Mouse (Mus musculus): ENCODE measurements around the gene Astl. TPM values are rescaled to one million over a fixed set of nuclear protein-coding genes. Genes with fewer than 3 reads are reported as not detected.
A peak's percentile ranks its signal among the peaks of the same experiment; 100 is the strongest.

Gene Astl
- total and polyA plus RNA-seq, 3 experiments = not detected

GRCm38 (mm10) chr2:127328090-127328851 lies 10.2 kb upstream of the Astl start (continued):
- TF ChIP-seq UBTF (IDR thresholded peaks at IDR 0.05; ENCODE audit: borderline replicate concordance, insufficient read depth, low read depth, low read length) (no peak), ZNF384 (IDR thresholded peaks at IDR 0.05; ENCODE audit: low read depth, low read length) (no peak), CHD2 (IDR thresholded peaks at IDR 0.05; ENCODE audit: low read length) (no peak), MYC (IDR thresholded peaks at IDR 0.05; ENCODE audit: low read depth, low read length) (no peak), SIN3A (IDR thresholded peaks at IDR 0.05; ENCODE audit: low read length) (no peak; the same call in 1 of the 2 replicates), ZKSCAN1 (IDR thresholded peaks at IDR 0.05; ENCODE audit: low read depth, low read length) (no peak), MYB (IDR thresholded peaks at IDR 0.05; ENCODE audit: low read depth, low read length) (no peak), POLR2AphosphoS5 (IDR thresholded peaks at IDR 0.05; ENCODE audit: borderline replicate concordance, low read depth, low read length) (no peak), USF2 (IDR thresholded peaks at IDR 0.05; ENCODE audit: borderline replicate concordance in 1 of 2, insufficient read depth in 1 of 2, low read depth in 1 of 2, low read length in 2 of 2) (no peak), NELFE (IDR thresholded peaks at IDR 0.05; ENCODE audit: low read depth, low read length) (no peak), NRF1 (IDR thresholded peaks at IDR 0.05; ENCODE audit: insufficient read depth, low read depth, low read length, poor library complexity, severe bottlenecking) (no peak), BHLHE40 (IDR thresholded peaks at IDR 0.05; ENCODE audit: borderline replicate concordance, low read depth, low read length) (no peak), CHD1 (IDR thresholded peaks at IDR 0.05; ENCODE audit: low read depth, low read length) (no peak), TCF12 (IDR thresholded peaks at IDR 0.05; ENCODE audit: low read depth, low read length) (peak; percentile 94), EP300 (IDR thresholded peaks at IDR 0.05; ENCODE audit: low read depth in 1 of 2, low read length in 2 of 2) (peak; percentile 68 to 86)

GRCm38 (mm10) chr2:127332807-127333570 lies 5.5 kb upstream of the Astl start:
- no peak overlapping the region for H3K4me3 ChIP-seq (ENCODE audit: control insufficient read depth in 1 of 2, insufficient read depth in 1 of 2, low read depth in 2 of 2, low read length in 2 of 2)
- TF ChIP-seq ZC3H11A (IDR thresholded peaks at IDR 0.05; ENCODE audit: low read depth, low read length) = no peak
- TF ChIP-seq EP300 (IDR thresholded peaks at IDR 0.05; ENCODE audit: low read depth in 1 of 2, low read length in 2 of 2) = no peak
- TF ChIP-seq NRF1 (IDR thresholded peaks at IDR 0.05; ENCODE audit: insufficient read depth, low read depth, low read length, poor library complexity, severe bottlenecking) = no peak
- TF ChIP-seq RAD21 (IDR thresholded peaks at IDR 0.05; ENCODE audit: low read depth, low read length) = no peak
- no peak for TF ChIP-seq CTCF (IDR thresholded peaks at IDR 0.05 in 2 of 3, conservative IDR thresholded peaks at IDR 0.05 in 1 of 3; ENCODE audit: control insufficient read depth in 1 of 3, insufficient read depth in 1 of 3, low read depth in 2 of 3, low read length in 3 of 3, poor library complexity in 1 of 3, severe bottlenecking in 1 of 3)
- TF ChIP-seq ZMIZ1 (IDR thresholded peaks at IDR 0.05; ENCODE audit: low read depth, low read length) = no peak
- TF ChIP-seq MAX (IDR thresholded peaks at IDR 0.05; ENCODE audit: low read length) = no peak
- no peak for TF ChIP-seq TAL1 (IDR thresholded peaks at IDR 0.05; ENCODE audit: low read length)
- no peak for TF ChIP-seq BHLHE40 (IDR thresholded peaks at IDR 0.05; ENCODE audit: borderline replicate concordance, low read depth, low read length)
- TF ChIP-seq MAFK (IDR thresholded peaks at IDR 0.05; ENCODE audit: borderline replicate concordance, low read depth, low read length) = no peak
- no peak for TF ChIP-seq E2F4 (IDR thresholded peaks at IDR 0.05; ENCODE audit: borderline replicate concordance, low read depth, low read length)
- no peak for TF ChIP-seq USF2 (IDR thresholded peaks at IDR 0.05; ENCODE audit: borderline replicate concordance in 1 of 2, insufficient read depth in 1 of 2, low read depth in 1 of 2, low read length in 2 of 2)
- no peak for TF ChIP-seq POLR2AphosphoS2 (IDR thresholded peaks at IDR 0.05; ENCODE audit: low read length)
- TF ChIP-seq ZNF384 (IDR thresholded peaks at IDR 0.05; ENCODE audit: low read depth, low read length) = no peak
- TF ChIP-seq POLR2AphosphoS5 (IDR thresholded peaks at IDR 0.05; ENCODE audit: borderline replicate concordance, low read depth, low read length) = no peak
- TF ChIP-seq MYB (IDR thresholded peaks at IDR 0.05; ENCODE audit: low read depth, low read length) = no peak
- TF ChIP-seq TCF12 (IDR thresholded peaks at IDR 0.05; ENCODE audit: low read depth, low read length) = no peak
- no peak for TF ChIP-seq CHD1 (IDR thresholded peaks at IDR 0.05; ENCODE audit: low read depth, low read length)
- no peak for TF ChIP-seq GATA1 (IDR thresholded peaks at IDR 0.05; ENCODE audit: low read depth, low read length)
- peaks cover 12% of the 10 kb centered on the region for H3K79me2 ChIP-seq (ENCODE audit: control insufficient read depth, insufficient read depth, low read length, poor library complexity)
- no peak overlapping the region for H3K27ac ChIP-seq (ENCODE audit: control insufficient read depth, low read depth, low read length)
- no peak overlapping the region for H3K9ac ChIP-seq (ENCODE audit: control insufficient read depth, low read depth, low read length, poor library complexity, severe bottlenecking)
- H3K27me3 ChIP-seq (ENCODE audit: control insufficient read depth in 1 of 2, insufficient read depth in 2 of 2, low read length in 2 of 2) = no peaks in the 10 kb centered on the region
- peaks cover 0 to 12% of the 10 kb centered on the region in 2 experiments; a peak in 2 of 4 replicates for H3K36me3 ChIP-seq (ENCODE audit: control insufficient read depth in 1 of 2, insufficient read depth in 2 of 2, low read length in 2 of 2)
- DNase-seq (ENCODE audit: low read depth, low spot score) = no peak
- peaks cover 5 to 30% of the 10 kb centered on the region in 2 experiments; a peak in 3 of 4 replicates for H3K4me1 ChIP-seq (ENCODE audit: control insufficient read depth in 1 of 2, insufficient read depth in 2 of 2, low read length in 2 of 2)
- H3K9me3 ChIP-seq (replicated peaks; ENCODE audit: insufficient read depth, low read length) = no peaks in the 10 kb centered on the region
